Mouse (Mus musculus) heart, adult 2 months (tissue): ENCODE measurements around the gene Rab6b. TPM values are rescaled to one million over a fixed set of nuclear protein-coding genes. Genes with fewer than 3 reads are reported as not detected.

Experiments
- DNase-seq, 2 experiments: peaks; one replicate each; pipeline ENCODE4 v3.0.0; 2021
- H3K27ac ChIP-seq: fragments of 200-600 bp; 2 replicates; pipeline ENCODE4 v1.8.1; 2022
- H3K27me3 ChIP-seq: fragments of 200-500 bp; 2 replicates; pipeline ENCODE4 v1.6.1; 2012; ENCODE audit warnings: mild to moderate bottlenecking, low read length, inconsistent platforms, mixed read lengths; ENCODE audit not compliant: control insufficient read depth, insufficient read depth
- H3K36me3 ChIP-seq: fragments of 200-500 bp; 2 replicates; pipeline ENCODE4 v1.6.1; 2012; ENCODE audit warnings: low read length, inconsistent platforms; ENCODE audit not compliant: control insufficient read depth, insufficient read depth
- H3K4me1 ChIP-seq: fragments of 200-500 bp; 2 replicates; pipeline ENCODE4 v1.6.1; 2011; ENCODE audit warnings: low read length; ENCODE audit not compliant: control insufficient read depth, insufficient read depth
- H3K4me3 ChIP-seq: fragments of 200-600 bp; 2 replicates; pipeline ENCODE4 v1.8.1; 2022
- H3K79me2 ChIP-seq: fragments of 200-500 bp; replicated peaks from 2 replicates; pipeline ENCODE4 v1.6.1; 2012; ENCODE audit warnings: mild to moderate bottlenecking, inconsistent platforms, low read length, moderate library complexity, mixed read lengths; ENCODE audit not compliant: control insufficient read depth, insufficient read depth
- H3K9ac ChIP-seq: fragments of 200-500 bp; 2 replicates; pipeline ENCODE4 v1.6.1; 2012; ENCODE audit warnings: low read depth, mild to moderate bottlenecking, control low read depth, inconsistent platforms, low read length, mixed read lengths
- CTCF ChIP-seq: fragments of 200-600 bp; IDR thresholded peaks from 2 replicates; pipeline ENCODE4 v1.8.1; 2022; ENCODE audit warnings: antibody characterized with exemption, mild to moderate bottlenecking, moderate library complexity
- EP300 ChIP-seq: fragments of 200-500 bp; IDR thresholded peaks from 2 replicates; pipeline ENCODE4 v1.6.1; 2011; ENCODE audit warnings: low read depth, low read length, control low read depth; ENCODE audit not compliant: insufficient read depth
- POLR2A ChIP-seq: fragments of 200-500 bp; IDR thresholded peaks from 2 replicates; pipeline ENCODE4 v1.6.1; 2011; ENCODE audit warnings: mild to moderate bottlenecking, low read depth, low read length, control low read depth; ENCODE audit not compliant: insufficient read depth
- WGBS: fragments of 180-500 bp; shearing (Covaris S2); methylation state at CpG from one replicate; pipeline ENCODE4 v1.1.7; 2018; 5-methylcytosine and 5-hydroxymethylcytosine counted together
- intact Hi-C: fragments of 180-260 bp; cut with DNase I; formaldehyde crosslinking; loops from one replicate; pipeline ENCODE4 v1.15.1; 2025
- polyA plus RNA-seq: library from polyadenylated mRNA; depleted of rRNA; stranded (reverse); fragments of >200 nt; gene quantifications from 2 replicates; pipeline ENCODE4 v1.2.3, GENCODE M21; 2012
- total RNA-seq, 2 experiments: library from RNA; stranded (reverse); gene quantifications; 2 replicates each; pipeline ENCODE4 v1.2.3; 2021

The Rab6b gene
- total and polyA plus RNA-seq, 3 experiments: 0.76 to 1.6 (median 1.4) TPM

DNA sequence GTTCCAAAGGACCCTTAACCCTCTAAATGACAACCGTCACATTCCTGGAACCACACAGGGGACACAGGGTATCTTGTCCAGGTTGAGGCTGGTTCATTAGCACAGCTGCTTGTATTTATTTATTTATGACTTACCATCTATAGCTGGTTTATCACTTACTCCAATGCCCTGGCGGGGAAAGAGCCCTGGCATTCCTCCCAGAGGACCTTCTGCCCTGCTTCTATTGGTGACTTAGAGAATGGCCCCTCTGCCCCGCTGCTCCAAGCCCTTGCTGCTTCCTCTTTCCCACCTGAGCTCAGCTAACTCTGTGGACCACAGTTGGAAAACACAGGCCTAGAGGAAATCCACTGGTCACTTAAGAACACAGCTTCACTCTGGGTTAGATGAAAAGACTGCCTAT, 28.2 kb upstream of the Rab6b start:
- Histone ChIP-seq H3K27ac (no peak overlapping the region), H3K9ac (no peak overlapping the region), H3K4me1 (0 out of 2 replicates have a peak, but pooled peaks cover under 1% of the 10 kb centered on the region), H3K36me3 (no peaks in the 10 kb centered on the region), H3K4me3 (no peak overlapping the region), H3K79me2 (no peaks in the 10 kb centered on the region), H3K27me3 (no peaks in the 10 kb centered on the region)
- 67% methylated on average over 3 of the region's 3 CpGs for WGBS
- TF ChIP-seq POLR2A: no peak
- no peak for TF ChIP-seq CTCF
- TF ChIP-seq EP300: no peak
- DNase-seq: no peak
- intact Hi-C loops: no loop called here

DNA sequence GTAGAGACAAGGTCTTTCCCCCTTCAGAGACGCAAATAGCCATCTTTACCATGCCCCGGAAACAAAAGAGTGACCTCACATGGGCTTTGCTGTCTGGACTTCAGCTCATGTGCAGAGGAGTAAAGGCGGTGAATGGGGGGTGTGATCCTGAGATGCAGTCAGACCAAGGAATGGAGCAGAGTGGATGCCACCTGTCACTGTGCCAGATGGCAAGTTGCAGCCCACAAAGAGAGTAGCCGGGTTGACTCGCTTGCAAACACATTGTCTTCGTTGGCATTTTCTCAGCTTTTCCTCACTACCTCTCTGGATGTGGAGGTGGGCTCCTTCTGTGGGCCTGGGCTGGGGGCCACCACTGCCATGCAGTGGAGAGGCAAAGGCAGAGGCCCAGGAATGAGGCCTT, 24.9 kb upstream of the Rab6b start:
- no peaks in the 10 kb centered on the region for H3K36me3 ChIP-seq
- no peaks in the 10 kb centered on the region for H3K27me3 ChIP-seq
- H3K79me2 ChIP-seq: no peaks in the 10 kb centered on the region
- WGBS: 89% methylated on average over 6 of the region's 6 CpGs
- peaks cover 4% of the 10 kb centered on the region; the same call in 1 of the 2 replicates for H3K4me1 ChIP-seq
- DNase-seq: no peak
- no peak overlapping the region for H3K9ac ChIP-seq
- H3K27ac ChIP-seq: no peak overlapping the region
- TF ChIP-seq EP300 (no peak), CTCF (no peak), POLR2A (no peak)
- intact Hi-C loops: no loop called here
- no peak overlapping the region for H3K4me3 ChIP-seq

DNA sequence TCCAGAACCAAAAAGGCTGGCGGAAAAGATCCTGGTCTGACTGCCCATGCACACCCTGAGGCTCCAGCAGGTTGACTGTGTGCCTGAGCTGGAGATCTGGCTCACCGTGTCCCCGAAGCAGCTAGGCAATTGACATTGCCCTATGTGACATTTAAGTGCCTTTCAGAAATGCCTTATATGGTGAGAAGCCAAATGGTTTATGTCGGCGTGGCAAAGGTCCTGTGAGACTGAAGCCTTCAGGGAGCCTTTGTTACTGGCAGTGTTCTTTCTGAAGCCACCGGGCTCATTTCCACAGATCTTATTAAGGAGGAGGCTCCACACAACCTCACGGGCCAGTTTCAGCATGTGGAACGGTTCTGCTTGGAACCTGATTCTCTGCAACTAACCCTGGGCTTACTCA, 24.3 kb upstream of the Rab6b start:
- no peak overlapping the region for H3K27ac ChIP-seq
- no peak for TF ChIP-seq POLR2A
- TF ChIP-seq CTCF: no peak
- no peak for TF ChIP-seq EP300
- H3K9ac ChIP-seq: no peak overlapping the region
- no peaks in the 10 kb centered on the region for H3K79me2 ChIP-seq
- peaks cover 5% of the 10 kb centered on the region; the same call in 1 of the 2 replicates for H3K4me1 ChIP-seq
- 74% methylated on average over 8 of the region's 8 CpGs for WGBS
- H3K4me3 ChIP-seq: no peak overlapping the region
- intact Hi-C loops: no loop called here
- H3K27me3 ChIP-seq: no peaks in the 10 kb centered on the region
- no peaks in the 10 kb centered on the region for H3K36me3 ChIP-seq
- DNase-seq: peak in 1 of 2 experiments; percentile 1

DNA sequence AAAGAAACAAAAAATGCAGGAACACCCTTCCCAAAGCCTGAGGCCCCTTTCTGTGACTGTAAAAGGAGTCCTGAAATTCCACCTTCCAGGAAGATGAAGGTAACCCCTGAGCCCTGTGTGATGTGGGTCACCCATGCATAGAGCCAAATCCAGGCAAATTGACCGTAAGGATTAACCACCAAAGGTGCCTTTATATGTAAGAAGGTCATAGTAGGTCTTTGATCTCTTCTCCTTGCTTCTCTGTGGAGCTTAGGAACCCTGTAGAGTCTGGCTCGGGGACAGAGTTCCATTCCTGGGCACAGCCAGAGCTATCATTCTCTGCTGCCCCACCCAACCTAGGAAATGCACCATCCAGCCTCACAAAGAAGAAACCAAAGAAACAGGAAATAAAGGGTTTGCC, 22.9 kb upstream of the Rab6b start:
- Histone ChIP-seq H3K36me3 (no peaks in the 10 kb centered on the region), H3K27me3 (no peaks in the 10 kb centered on the region), H3K79me2 (no peaks in the 10 kb centered on the region), H3K27ac (no peak overlapping the region), H3K4me1 (peaks cover 5% of the 10 kb centered on the region; the same call in 1 of the 2 replicates), H3K9ac (no peak overlapping the region), H3K4me3 (no peak overlapping the region)
- DNase-seq: no peak
- 91% methylated on average over 2 of the region's 2 CpGs for WGBS
- intact Hi-C loops: no loop called here
- TF ChIP-seq EP300 (no peak), POLR2A (no peak), CTCF (no peak)

DNA sequence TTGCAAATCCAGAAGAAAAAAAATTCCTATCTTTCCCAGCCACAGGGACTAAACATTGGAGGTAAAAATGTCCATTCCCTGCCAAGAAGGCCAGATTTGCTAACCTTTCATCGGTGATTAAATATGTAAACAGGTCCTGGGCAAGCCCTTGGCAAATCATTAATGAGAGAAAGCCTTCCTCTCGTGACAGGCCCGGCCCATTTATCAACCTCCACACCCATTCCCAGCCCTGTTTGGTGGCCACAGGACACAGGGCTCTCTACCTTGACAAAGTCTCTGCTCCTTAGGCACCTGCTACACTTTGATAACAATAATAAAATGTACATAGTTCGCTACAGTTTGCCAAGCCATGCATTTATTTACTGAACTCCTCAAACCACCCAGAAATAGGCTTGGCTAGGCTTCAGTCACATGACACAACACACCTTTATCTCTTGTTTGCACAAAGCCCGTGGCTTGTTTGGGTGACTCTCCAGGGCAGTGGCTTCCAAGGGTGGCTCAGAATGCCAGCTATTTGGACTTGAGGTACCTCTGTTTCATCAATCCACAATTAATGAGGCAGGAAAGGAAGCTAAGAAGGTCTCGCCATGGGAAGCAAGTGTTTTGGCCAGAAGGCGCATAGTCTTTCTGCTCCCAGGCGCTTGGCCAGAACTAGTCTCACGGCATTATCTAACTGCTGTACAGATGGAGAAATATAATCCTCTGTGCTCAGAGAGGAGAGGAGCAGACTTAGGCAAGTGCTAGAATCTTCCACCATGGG, 21.3 kb upstream of the Rab6b start:
- peak in 1 of 2 experiments; percentile 48 for DNase-seq
- H3K4me3 ChIP-seq: no peak overlapping the region
- no peak for TF ChIP-seq CTCF
- no peak for TF ChIP-seq EP300
- no peak for TF ChIP-seq POLR2A
- H3K9ac ChIP-seq: no peak overlapping the region
- intact Hi-C loops: loop anchor here (5.0 kb wide), 2 partner anchors 112 to 212 kb away; partner anchors contain the start of gene Srprb
- H3K27ac ChIP-seq: no peak overlapping the region
- H3K79me2 ChIP-seq: no peaks in the 10 kb centered on the region
- H3K27me3 ChIP-seq: no peaks in the 10 kb centered on the region
- WGBS: 34% methylated on average over 9 of the region's 9 CpGs
- peaks cover 5% of the 10 kb centered on the region; the same call in 1 of the 2 replicates for H3K4me1 ChIP-seq
- no peaks in the 10 kb centered on the region for H3K36me3 ChIP-seq
